Mouse (Mus musculus) forebrain, embryonic 14.5 days (tissue): ENCODE results near the gene Ankrd13a. TPM values are rescaled to one million over a fixed set of nuclear protein-coding genes. Genes with fewer than 3 reads are reported as not detected.

ENCODE experiments used
- ATAC-seq: fragments of 200-750 bp; cut with Nextera tagmentation; 2 replicates; pipeline ENCODE4 v1.8.0; 2017; ENCODE audit warnings: mild to moderate bottlenecking, moderate library complexity
- DNase-seq: peaks from one replicate; pipeline ENCODE4 v3.0.0-alpha.2; 2015; ENCODE audit warnings: low spot score
- H3K27ac ChIP-seq: fragments of 300-500 bp; sonication (generic); 2 replicates; pipeline ENCODE4 v1.5.1; 2014; ENCODE audit warnings: low read depth, mild to moderate bottlenecking, control low read depth, low read length, moderate library complexity
- H3K27me3 ChIP-seq: fragments of 300-500 bp; sonication (generic); replicated peaks from 2 replicates; pipeline ENCODE4 v1.6.1; 2014; ENCODE audit warnings: low read length, control low read depth, mixed read lengths; ENCODE audit not compliant: control insufficient read depth, insufficient read depth
- H3K36me3 ChIP-seq: fragments of 300-500 bp; sonication (generic); 2 replicates; pipeline ENCODE4 v1.6.1; 2014; ENCODE audit warnings: low read length, control low read depth; ENCODE audit not compliant: control insufficient read depth, insufficient read depth
- H3K4me1 ChIP-seq: fragments of 300-500 bp; sonication (generic); 2 replicates; pipeline ENCODE4 v1.6.1; 2014; ENCODE audit warnings: antibody characterized with exemption, low read length, control low read depth; ENCODE audit not compliant: control insufficient read depth, insufficient read depth
- H3K4me2 ChIP-seq: fragments of 300-500 bp; sonication (generic); 2 replicates; pipeline ENCODE4 v1.6.1; 2014; ENCODE audit warnings: mild to moderate bottlenecking, control low read depth, low read length
- H3K4me3 ChIP-seq: fragments of 300-500 bp; sonication (generic); 2 replicates; pipeline ENCODE4 v1.5.1; 2014; ENCODE audit warnings: low read depth, low read length, control low read depth
- H3K9ac ChIP-seq: fragments of 300-500 bp; sonication (generic); 2 replicates; pipeline ENCODE4 v1.6.1; 2014; ENCODE audit warnings: mild to moderate bottlenecking, low read length, control low read depth, moderate library complexity
- H3K9me3 ChIP-seq: fragments of 300-500 bp; sonication (generic); replicated peaks from 2 replicates; pipeline ENCODE4 v1.6.1; 2016; ENCODE audit warnings: low read length, control low read depth, mixed read lengths; ENCODE audit not compliant: control insufficient read depth
- WGBS: fragments of 180-500 bp; shearing (Covaris S2); extraction: QIAGEN DNeasy Blood & Tissue Kit; methylation state at CpG from one replicate; pipeline ENCODE4 v1.1.7; 2014; 5-methylcytosine and 5-hydroxymethylcytosine counted together
- polyA plus RNA-seq: library from polyadenylated mRNA; unstranded; fragments of >200 nt; fragmentation: Nextera tagmentation; extraction: Ambion mirVana; gene quantifications from 2 replicates; pipeline ENCODE4 v1.2.1, GENCODE M21; 2014

The Ankrd13a gene
- polyA plus RNA-seq, 1 experiment from 2014 or later = 25.8 TPM

- Histone ChIP-seq H3K9me3 (no peaks in the 10 kb centered on the region), H3K4me1 (no peaks in the 10 kb centered on the region), H3K27ac (peak overlapping the region; percentile 23; the same call in 1 of the 2 replicates), H3K4me2 (no peak overlapping the region), H3K9ac (no peak overlapping the region), H3K27me3 (no peaks in the 10 kb centered on the region), H3K36me3 (peaks cover 94% of the 10 kb centered on the region), H3K4me3 (no peak overlapping the region)
- no peak for DNase-seq
- WGBS = 89% methylated on average over 10 of the region's 10 CpGs
- ATAC-seq = no peak
Measured at GRCm38 (mm10) chr5:114742572-114742971, 31.9 kb upstream of the Ankrd13a start.

- H3K27ac ChIP-seq = peak overlapping the region; percentile 63; the same call in 1 of the 2 replicates
- H3K4me3 ChIP-seq = no peak overlapping the region
- H3K4me1 ChIP-seq = no peaks in the 10 kb centered on the region
- peak; percentile 78 for DNase-seq
- no peaks in the 10 kb centered on the region for H3K9me3 ChIP-seq
- WGBS = 77% methylated on average over 13 of the region's 13 CpGs
- H3K9ac ChIP-seq = no peak overlapping the region
- H3K4me2 ChIP-seq = no peak overlapping the region
- H3K36me3 ChIP-seq = peaks cover 94% of the 10 kb centered on the region
- peak; percentile 92 for ATAC-seq
- H3K27me3 ChIP-seq = no peaks in the 10 kb centered on the region
Measured at GRCm38 (mm10) chr5:114742998-114743696, 31.3 kb upstream of the Ankrd13a start.

DNA sequence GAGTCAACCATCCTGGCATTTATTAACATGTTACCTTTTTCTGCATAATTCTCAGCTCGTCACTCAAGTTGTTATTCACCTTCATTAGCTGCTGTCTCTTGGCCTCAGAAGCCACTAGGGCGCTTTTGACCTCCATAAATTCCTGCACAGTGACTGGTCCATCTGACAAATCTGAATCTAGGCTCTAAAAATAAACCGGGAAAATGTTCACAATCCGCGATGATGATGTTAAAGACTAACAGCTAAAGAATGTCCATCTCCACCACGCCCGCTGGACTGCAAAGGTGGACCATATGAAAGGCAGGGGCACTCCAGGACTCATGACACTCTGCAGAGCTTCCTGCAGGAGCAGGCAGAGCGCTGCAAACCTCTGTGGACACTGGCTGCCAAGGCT lies 30.8 kb upstream of the Ankrd13a start:
- no peak for ATAC-seq
- no peak overlapping the region for H3K4me2 ChIP-seq
- H3K9me3 ChIP-seq = no peaks in the 10 kb centered on the region
- H3K4me3 ChIP-seq = no peak overlapping the region
- H3K27me3 ChIP-seq = no peaks in the 10 kb centered on the region
- 93% methylated on average over 8 of the region's 8 CpGs for WGBS
- H3K36me3 ChIP-seq = peaks cover 94% of the 10 kb centered on the region
- no peak overlapping the region for H3K27ac ChIP-seq
- H3K4me1 ChIP-seq = no peaks in the 10 kb centered on the region
- no peak for DNase-seq
- H3K9ac ChIP-seq = no peak overlapping the region

- DNase-seq (no peak), ATAC-seq (no peak)
- no peaks in the 10 kb centered on the region for H3K4me1 ChIP-seq
- H3K36me3 ChIP-seq = peaks cover 91% of the 10 kb centered on the region
- H3K9me3 ChIP-seq = no peaks in the 10 kb centered on the region
- no peak overlapping the region for H3K4me2 ChIP-seq
- WGBS = 89% methylated on average over 5 of the region's 5 CpGs
- no peak overlapping the region for H3K9ac ChIP-seq
- no peaks in the 10 kb centered on the region for H3K27me3 ChIP-seq
- no peak overlapping the region for H3K27ac ChIP-seq
- no peak overlapping the region for H3K4me3 ChIP-seq
Measured at GRCm38 (mm10) chr5:114745581-114745980, 28.9 kb upstream of the Ankrd13a start.

- Histone ChIP-seq H3K4me3 (no peak overlapping the region), H3K27me3 (no peaks in the 10 kb centered on the region), H3K9ac (no peak overlapping the region), H3K27ac (no peak overlapping the region), H3K36me3 (peaks cover 93% of the 10 kb centered on the region), H3K9me3 (no peaks in the 10 kb centered on the region), H3K4me1 (no peaks in the 10 kb centered on the region), H3K4me2 (no peak overlapping the region)
- DNase-seq (no peak), ATAC-seq (no peak)
- WGBS = 87% methylated on average over 4 of the region's 4 CpGs
Measured at GRCm38 (mm10) chr5:114746886-114747285, 27.6 kb upstream of the Ankrd13a start.

DNA sequence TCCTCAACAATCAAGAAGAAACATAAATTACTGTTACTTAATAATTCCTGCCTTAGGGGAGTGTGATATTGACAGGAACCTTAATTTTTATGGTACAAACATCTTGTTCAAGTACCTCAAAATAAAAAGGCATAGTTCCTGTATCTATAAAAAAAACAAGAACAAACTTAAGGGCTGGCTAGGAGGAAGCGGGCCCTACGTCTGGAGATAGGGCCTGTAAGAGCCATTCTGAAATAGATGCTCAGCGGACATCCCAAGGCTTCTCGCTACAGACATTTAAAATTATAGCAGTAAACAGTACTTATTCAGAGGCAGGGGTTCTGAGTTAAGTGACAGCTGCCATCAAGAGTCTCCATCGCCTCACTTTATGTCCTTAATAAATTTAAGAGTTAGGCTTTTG lies 27.0 kb upstream of the Ankrd13a start:
- Histone ChIP-seq H3K27ac (no peak overlapping the region), H3K27me3 (no peaks in the 10 kb centered on the region), H3K9ac (no peak overlapping the region), H3K9me3 (no peaks in the 10 kb centered on the region), H3K36me3 (peaks cover 93% of the 10 kb centered on the region), H3K4me3 (no peak overlapping the region), H3K4me1 (no peaks in the 10 kb centered on the region), H3K4me2 (no peak overlapping the region)
- ATAC-seq (no peak), DNase-seq (no peak)
- 96% methylated on average over 5 of the region's 5 CpGs for WGBS

GRCm38 (mm10) chr5:114750325-114750724 lies 24.2 kb upstream of the Ankrd13a start:
- no peaks in the 10 kb centered on the region for H3K9me3 ChIP-seq
- no peak for DNase-seq
- no peak overlapping the region for H3K4me2 ChIP-seq
- H3K36me3 ChIP-seq = peaks cover 89% of the 10 kb centered on the region
- 85% methylated on average over 10 of the region's 10 CpGs for WGBS
- ATAC-seq = no peak
- no peaks in the 10 kb centered on the region for H3K4me1 ChIP-seq
- no peaks in the 10 kb centered on the region for H3K27me3 ChIP-seq
- no peak overlapping the region for H3K9ac ChIP-seq
- no peak overlapping the region for H3K27ac ChIP-seq
- H3K4me3 ChIP-seq = no peak overlapping the region

GRCm38 (mm10) chr5:114752397-114752796 lies 22.1 kb upstream of the Ankrd13a start:
- Histone ChIP-seq H3K27ac (no peak overlapping the region), H3K4me2 (no peak overlapping the region), H3K4me1 (no peaks in the 10 kb centered on the region), H3K27me3 (no peaks in the 10 kb centered on the region), H3K9me3 (no peaks in the 10 kb centered on the region), H3K9ac (no peak overlapping the region), H3K4me3 (no peak overlapping the region), H3K36me3 (peaks cover 86% of the 10 kb centered on the region)
- ATAC-seq (no peak), DNase-seq (no peak)
- 91% methylated on average over 10 of the region's 10 CpGs for WGBS

- H3K4me1 ChIP-seq = no peaks in the 10 kb centered on the region
- H3K27me3 ChIP-seq = no peaks in the 10 kb centered on the region
- no peak overlapping the region for H3K4me2 ChIP-seq
- H3K9ac ChIP-seq = no peak overlapping the region
- no peak overlapping the region for H3K4me3 ChIP-seq
- peaks cover 84% of the 10 kb centered on the region for H3K36me3 ChIP-seq
- no peak for ATAC-seq
- 86% methylated on average over 12 of the region's 12 CpGs for WGBS
- peak overlapping the region; percentile 24; the same call in 1 of the 2 replicates for H3K27ac ChIP-seq
- H3K9me3 ChIP-seq = no peaks in the 10 kb centered on the region
- peak; percentile 39 for DNase-seq
Measured at GRCm38 (mm10) chr5:114753384-114753783, 21.1 kb upstream of the Ankrd13a start.
